Mouse (Mus musculus) thymus, adult 2 months (tissue): ENCODE data around the gene Vdr. TPM values are rescaled to one million over a fixed set of nuclear protein-coding genes. Genes with fewer than 3 reads are reported as not detected.

Experiments
- DNase-seq: peaks from one replicate; pipeline ENCODE4 v3.0.0; 2021
- H3K27ac ChIP-seq: fragments of 200-500 bp; 2 replicates; pipeline ENCODE4 v1.5.1; 2012; ENCODE audit warnings: low read length, control low read depth; ENCODE audit not compliant: control insufficient read depth, insufficient read depth
- H3K27me3 ChIP-seq: fragments of 200-500 bp; 2 replicates; pipeline ENCODE4 v1.6.1; 2012; ENCODE audit warnings: mild to moderate bottlenecking, low read length, moderate library complexity, mixed read lengths; ENCODE audit not compliant: control insufficient read depth, insufficient read depth
- H3K36me3 ChIP-seq: fragments of 200-500 bp; 2 replicates; pipeline ENCODE4 v1.6.1; 2012; ENCODE audit warnings: mild to moderate bottlenecking, low read length, moderate library complexity; ENCODE audit not compliant: control insufficient read depth, insufficient read depth
- H3K4me1 ChIP-seq: fragments of 200-500 bp; replicated peaks from 2 replicates; pipeline ENCODE4 v1.6.1; 2012; ENCODE audit warnings: low read length; ENCODE audit not compliant: control insufficient read depth, insufficient read depth
- H3K4me3 ChIP-seq: fragments of 200-500 bp; 2 replicates; pipeline ENCODE4 v1.5.1; 2012; ENCODE audit warnings: mild to moderate bottlenecking, low read length, control low read depth, moderate library complexity; ENCODE audit not compliant: control insufficient read depth, insufficient read depth
- CTCF ChIP-seq: fragments of 200-500 bp; IDR thresholded peaks from 2 replicates; pipeline ENCODE4 v1.5.1; 2012; ENCODE audit warnings: mild to moderate bottlenecking, control low read depth, low read length, moderate library complexity, borderline replicate concordance; ENCODE audit not compliant: control insufficient read depth, poor library complexity, insufficient read depth; ENCODE audit errors: extremely low read depth
- POLR2A ChIP-seq: fragments of 200-500 bp; IDR thresholded peaks from 2 replicates; pipeline ENCODE4 v1.6.1; 2012; ENCODE audit warnings: mild to moderate bottlenecking, low read length, control low read depth, moderate library complexity; ENCODE audit not compliant: control insufficient read depth, poor library complexity, insufficient read depth; ENCODE audit errors: extremely low read depth
- WGBS: fragments of 180-500 bp; shearing (Covaris S2); methylation state at CpG from one replicate; pipeline ENCODE4 v1.1.7; 2018; 5-methylcytosine and 5-hydroxymethylcytosine counted together
- polyA plus RNA-seq: library from polyadenylated mRNA; depleted of rRNA; stranded (reverse); fragments of >200 nt; gene quantifications from 2 replicates; pipeline ENCODE4 v1.2.3, GENCODE M21; 2012

Gene Vdr
- polyA plus RNA-seq, 1 experiment: 6.2 TPM

- H3K36me3 ChIP-seq: no peaks in the 10 kb centered on the region
- DNase-seq: no peak
- 48% methylated on average over 8 of the region's 8 CpGs for WGBS
- no peak overlapping the region for H3K27ac ChIP-seq
- H3K4me1 ChIP-seq: no peaks in the 10 kb centered on the region
- H3K4me3 ChIP-seq: no peak overlapping the region
- TF ChIP-seq POLR2A: no peak
- no peak for TF ChIP-seq CTCF
- no peaks in the 10 kb centered on the region for H3K27me3 ChIP-seq
Observed at GRCm38 (mm10) chr15:97854059-97854458, 56.4 kb downstream of the Vdr start.

DNA sequence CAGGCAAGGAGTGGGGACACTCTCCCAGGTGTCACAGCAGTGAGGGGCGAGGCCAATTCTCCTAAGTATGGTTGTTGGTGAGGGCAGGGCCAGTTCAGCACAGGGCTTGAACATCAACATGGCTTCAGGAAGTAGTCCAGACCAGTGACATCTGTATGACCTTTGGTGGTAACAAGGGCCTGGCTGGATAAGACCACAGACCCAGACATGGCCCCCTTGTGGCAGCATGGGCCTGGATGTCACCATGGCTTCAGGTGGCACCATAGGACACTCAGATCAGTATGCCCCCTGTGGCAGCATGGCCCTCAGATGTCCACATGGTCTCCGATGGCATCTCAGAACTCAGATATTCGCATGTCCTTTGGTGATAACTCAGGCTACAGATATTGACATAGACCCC lies 58.1 kb downstream of the Vdr start:
- no peak overlapping the region for H3K4me3 ChIP-seq
- WGBS: 96% methylated on average over 3 of the region's 3 CpGs
- no peak for DNase-seq
- no peaks in the 10 kb centered on the region for H3K36me3 ChIP-seq
- H3K27me3 ChIP-seq: no peaks in the 10 kb centered on the region
- peaks cover 6% of the 10 kb centered on the region for H3K4me1 ChIP-seq
- TF ChIP-seq POLR2A (no peak), CTCF (no peak)
- no peak overlapping the region for H3K27ac ChIP-seq

DNA sequence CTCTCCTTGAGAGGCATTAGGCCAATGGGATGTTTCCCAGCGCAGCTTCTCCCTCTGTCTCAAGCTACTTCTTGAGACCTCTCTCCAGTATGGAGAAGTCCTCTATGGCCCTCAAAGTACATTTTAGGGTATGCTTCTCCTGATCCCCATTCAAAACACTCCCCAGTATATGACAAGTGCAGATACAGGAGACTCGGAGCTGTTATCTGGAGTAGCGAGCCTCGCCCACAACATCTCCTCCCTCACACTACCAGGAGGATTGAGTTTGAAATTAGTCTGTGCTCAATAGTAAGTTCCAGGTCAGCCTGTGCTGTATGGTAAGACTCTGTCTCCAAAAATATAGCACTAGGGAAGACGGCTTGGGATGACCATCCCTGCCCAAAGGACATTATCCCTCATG lies 59.4 kb downstream of the Vdr start:
- TF ChIP-seq CTCF (no peak), POLR2A (no peak)
- no peaks in the 10 kb centered on the region for H3K27me3 ChIP-seq
- no peaks in the 10 kb centered on the region for H3K36me3 ChIP-seq
- H3K4me3 ChIP-seq: no peak overlapping the region
- 97% methylated on average over 5 of the region's 5 CpGs for WGBS
- H3K27ac ChIP-seq: no peak overlapping the region
- no peak for DNase-seq
- H3K4me1 ChIP-seq: peaks cover 12% of the 10 kb centered on the region

- Histone ChIP-seq H3K36me3 (no peaks in the 10 kb centered on the region), H3K4me3 (no peak overlapping the region), H3K4me1 (peaks cover 16% of the 10 kb centered on the region), H3K27me3 (no peaks in the 10 kb centered on the region), H3K27ac (no peak overlapping the region)
- no peak for TF ChIP-seq POLR2A
- TF ChIP-seq CTCF: peak; percentile 68; the same call in 1 of the 2 replicates
- peak; percentile 59 for DNase-seq
- whole genome bisulfite sequencing: 22% methylated on average over 2 of the region's 2 CpGs
Observed at GRCm38 (mm10) chr15:97850441-97850840, 60.0 kb downstream of the Vdr start.

DNA sequence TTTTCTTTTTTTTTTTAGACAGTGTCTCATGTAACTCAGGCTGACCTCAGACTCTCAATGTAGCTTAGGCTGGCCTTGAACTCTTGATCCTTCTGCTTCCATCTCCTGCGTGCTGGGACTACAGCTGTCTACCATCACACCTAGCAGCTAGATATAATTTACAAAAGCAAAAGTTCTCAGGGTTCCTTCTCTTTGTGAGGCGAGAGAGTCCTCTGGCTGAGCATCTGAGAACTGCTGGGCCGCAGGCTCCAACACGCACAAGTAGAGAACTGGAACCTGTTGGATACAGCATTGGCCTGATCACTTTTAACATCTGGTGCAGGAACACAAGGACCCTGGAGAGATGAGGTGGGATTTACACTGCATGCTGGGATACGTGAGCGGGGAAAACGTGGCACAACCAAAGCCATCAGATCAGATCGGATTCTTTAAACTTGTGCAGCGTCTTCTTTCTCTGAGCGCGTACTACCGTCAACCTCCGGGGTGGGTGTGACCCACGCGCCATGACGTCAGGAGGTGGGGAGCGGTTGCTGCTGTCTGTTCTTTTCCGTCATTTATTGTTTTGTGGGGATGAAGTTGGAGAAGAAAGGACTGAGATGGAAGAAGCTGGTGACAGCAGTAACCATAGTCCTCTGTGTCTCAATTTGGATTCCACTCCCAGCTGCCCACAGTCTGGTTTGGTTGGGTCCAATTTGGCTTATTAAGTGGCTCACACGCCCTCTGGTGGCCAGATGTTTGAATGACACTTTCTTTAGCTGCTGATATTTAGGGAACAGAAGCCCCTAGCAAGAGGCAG lies 61.1 kb downstream of the Vdr start:
- DNase-seq: peak; percentile 84
- Histone ChIP-seq H3K27ac (peak overlapping the region; percentile 66), H3K4me1 (peaks cover 25% of the 10 kb centered on the region), H3K27me3 (no peaks in the 10 kb centered on the region), H3K4me3 (peak overlapping the region; percentile 40), H3K36me3 (no peaks in the 10 kb centered on the region)
- 3% methylated on average over 19 of the region's 19 CpGs for WGBS
- TF ChIP-seq CTCF: peak; percentile 67; the same call in 1 of the 2 replicates
- TF ChIP-seq POLR2A: 0 out of 2 replicates have a peak, but pooled peaks have one; percentile 29

DNA sequence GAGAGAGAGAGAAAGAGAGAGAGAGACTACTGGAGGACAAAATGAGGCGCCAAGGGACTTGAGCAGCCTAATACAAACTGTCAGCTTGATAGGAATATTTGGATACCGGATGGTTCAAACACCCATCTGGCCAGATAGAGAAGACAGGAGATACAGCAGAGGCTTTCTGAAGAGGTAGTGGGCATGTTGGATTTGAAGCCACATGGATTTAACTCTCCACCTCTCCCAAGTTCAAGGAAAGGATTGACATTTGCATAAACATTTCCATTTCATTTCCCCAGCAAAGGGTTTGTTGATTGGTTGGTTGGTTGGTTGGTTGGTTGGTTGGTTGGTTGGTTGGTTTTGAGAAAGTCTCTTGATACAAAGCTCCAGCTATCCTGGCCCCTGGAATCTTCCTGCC lies 62.6 kb downstream of the Vdr start:
- no peaks in the 10 kb centered on the region for H3K27me3 ChIP-seq
- peaks cover 25% of the 10 kb centered on the region for H3K4me1 ChIP-seq
- 99% methylated on average over 2 of the region's 2 CpGs for WGBS
- no peak overlapping the region for H3K27ac ChIP-seq
- no peak for DNase-seq
- TF ChIP-seq CTCF (no peak), POLR2A (no peak)
- H3K4me3 ChIP-seq: no peak overlapping the region
- no peaks in the 10 kb centered on the region for H3K36me3 ChIP-seq

GRCm38 (mm10) chr15:97847285-97847684 lies 63.1 kb downstream of the Vdr start:
- no peaks in the 10 kb centered on the region for H3K27me3 ChIP-seq
- H3K36me3 ChIP-seq: no peaks in the 10 kb centered on the region
- H3K27ac ChIP-seq: no peak overlapping the region
- TF ChIP-seq POLR2A (no peak), CTCF (no peak)
- no peak for DNase-seq
- H3K4me3 ChIP-seq: no peak overlapping the region
- 96% methylated on average over 4 of the region's 4 CpGs for WGBS
- peaks cover 25% of the 10 kb centered on the region for H3K4me1 ChIP-seq
